In genomic region chr13:30723858-30724257, GRCm38 (mm10) we compare ENCODE assay signal across 23 mouse cellular contexts. TPM values are rescaled to one million over a fixed set of nuclear protein-coding genes. Genes with fewer than 3 reads are reported as not detected.
"Had no signal": no experiment of that assay in that cellular context is flagged by ENCODE, and none has a peak within 500 bp of the region (broad histone marks: within the 10 kb centered on the region; RNA-seq: fewer than 3 reads in every experiment).

No protein-coding gene starts in this region.

- H3K4me3 ChIP-seq: embryonic facial prominence, embryonic 10.5 days; embryonic facial prominence, embryonic 12.5 days; embryonic facial prominence, embryonic 13.5 days; embryonic facial prominence, embryonic 15.5 days; erythroblast, embryonic 14.5 days; forebrain, embryonic 10.5 days; forebrain, embryonic 12.5 days; forebrain, embryonic 13.5 days; forebrain, embryonic 15.5 days; gastrocnemius, adult 2 months; heart, adult 2 months had no signal

- H3K36me3 ChIP-seq: embryonic facial prominence, embryonic 10.5 days; embryonic facial prominence, embryonic 12.5 days; embryonic facial prominence, embryonic 13.5 days; embryonic facial prominence, embryonic 15.5 days; forebrain, embryonic 10.5 days; forebrain, embryonic 12.5 days; forebrain, embryonic 15.5 days had no signal

- H3K27ac ChIP-seq: embryonic facial prominence, embryonic 10.5 days; embryonic facial prominence, embryonic 12.5 days; embryonic facial prominence, embryonic 13.5 days; embryonic facial prominence, embryonic 15.5 days; forebrain, embryonic 10.5 days; forebrain, embryonic 12.5 days; forebrain, embryonic 13.5 days; forebrain, embryonic 15.5 days; gastrocnemius, adult 2 months; heart, adult 2 months had no signal

- H3K9ac ChIP-seq: embryonic facial prominence, embryonic 12.5 days; embryonic facial prominence, embryonic 13.5 days; embryonic facial prominence, embryonic 15.5 days; forebrain, embryonic 12.5 days; forebrain, embryonic 13.5 days; forebrain, embryonic 15.5 days; forebrain, postnatal 0 days had no signal

- H3K4me2 ChIP-seq: embryonic facial prominence, embryonic 12.5 days; embryonic facial prominence, embryonic 13.5 days; embryonic facial prominence, embryonic 15.5 days; forebrain, embryonic 12.5 days; forebrain, embryonic 13.5 days; forebrain, embryonic 15.5 days had no signal

- H3K9me3 ChIP-seq: embryonic facial prominence, embryonic 10.5 days; embryonic facial prominence, embryonic 12.5 days; embryonic facial prominence, embryonic 13.5 days; embryonic facial prominence, embryonic 15.5 days; forebrain, embryonic 10.5 days; forebrain, embryonic 12.5 days; forebrain, embryonic 13.5 days; forebrain, embryonic 15.5 days had no signal

- DNase-seq: cerebellum, adult 9-10 months; cerebellum, adult 9-11 months; cerebellum, postnatal 25 days; cerebellum, postnatal 36 days; embryo, embryonic 11 days; gastrocnemius, postnatal 10 days; gastrocnemius, postnatal 14 days; gastrocnemius, postnatal 36 days; heart, adult 11 months; heart, adult 18-20 months; heart, adult 2 months had no signal

- H3K27me3 ChIP-seq: embryonic facial prominence, embryonic 12.5 days; embryonic facial prominence, embryonic 13.5 days; embryonic facial prominence, embryonic 15.5 days; forebrain, embryonic 12.5 days; forebrain, embryonic 13.5 days; forebrain, embryonic 15.5 days had no signal

RNA-seq across cellular contexts. Expression of gene Irf4, which starts 25.2 kb away (rescaled TPM):
- polyA plus RNA-seq: embryonic facial prominence, embryonic 11.5 days; erythroblast, embryonic 14.5 days; forebrain, embryonic 10.5 days had no signal
